Mouse (Mus musculus) ES-E14 (cell line): ENCODE measurements around the gene Actrt2.

Experiments
- CHD2 ChIP-seq: IDR thresholded peaks from 2 replicates; pipeline ENCODE4 v1.6.1; 2014; ENCODE audit warnings: mild to moderate bottlenecking, low read depth, low read length, inconsistent platforms
- MAFK ChIP-seq: IDR thresholded peaks from 2 replicates; pipeline ENCODE4 v1.6.1; 2014; ENCODE audit warnings: mild to moderate bottlenecking, low read depth, low read length, inconsistent platforms; ENCODE audit not compliant: insufficient read depth
- ZNF384 ChIP-seq: IDR thresholded peaks from 2 replicates; pipeline ENCODE4 v1.6.1; 2012; ENCODE audit warnings: low read depth, low read length, inconsistent platforms

DNA sequence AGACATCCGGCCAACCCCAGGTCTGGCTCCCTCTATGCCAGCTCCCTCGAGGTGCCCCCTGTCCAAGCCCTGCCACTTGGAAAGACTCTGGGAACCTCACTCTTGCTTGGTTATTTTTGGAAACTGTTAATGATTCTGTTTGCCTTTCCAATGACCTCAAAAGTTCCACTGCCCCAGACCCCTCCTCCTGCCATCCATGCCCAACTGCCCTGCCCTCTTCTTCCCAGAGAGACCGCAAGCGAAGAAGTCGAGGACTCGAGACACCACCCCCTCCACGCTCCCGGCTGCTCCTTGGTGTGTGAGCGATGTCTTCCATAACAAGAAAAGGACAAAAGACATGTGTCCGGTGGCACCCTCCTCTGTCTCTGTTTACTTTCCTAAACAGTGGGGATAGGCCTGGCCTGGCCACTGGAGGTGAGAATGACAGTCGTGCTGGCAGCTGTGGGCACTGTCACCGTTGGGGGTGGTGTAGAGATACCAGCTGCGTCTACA is 33.3 kb upstream of the Actrt2 start:
- TF ChIP-seq MAFK (no peak), CHD2 (no peak), ZNF384 (no peak)
